Mouse (Mus musculus): Measurements from ENCODE around the gene Gm11060. TPM values are rescaled to one million over a fixed set of nuclear protein-coding genes. Genes with fewer than 3 reads are reported as not detected.

Gene Gm11060
- polyA plus RNA-seq, 1 experiment from 2014 or later = not detected

DNA sequence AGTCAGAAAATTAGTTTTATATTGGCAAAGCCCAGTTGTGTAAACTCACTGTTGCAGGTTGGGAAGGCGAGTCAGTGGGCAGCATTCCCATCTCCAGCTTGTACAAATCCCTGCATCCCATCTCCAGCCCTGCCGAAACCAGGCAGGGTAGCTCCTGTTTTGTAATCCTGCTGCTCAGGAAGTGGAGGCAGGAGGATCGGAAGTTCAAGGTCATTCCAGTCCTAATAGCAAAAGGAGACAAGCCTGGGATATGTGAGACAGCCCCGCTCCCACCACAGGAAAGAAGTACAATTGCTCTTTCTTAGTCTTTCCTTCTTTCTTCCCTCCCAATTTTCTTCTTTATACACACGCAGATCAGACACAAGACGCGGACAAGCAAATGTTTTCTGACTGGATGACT is 8.7 kb downstream of the Gm11060 start:
- no peak for TF ChIP-seq CTCF (IDR thresholded peaks at IDR 0.05; ENCODE audit: low read depth)
- no peak for TF ChIP-seq EP300 (IDR thresholded peaks at IDR 0.05; ENCODE audit: low read depth)
- DNase-seq (no peak), ATAC-seq (no peak)
- Histone ChIP-seq H3K4me2 (ENCODE audit: low read depth, low read length) (no peak overlapping the region), H3K27ac (ENCODE audit: low read depth) (no peak overlapping the region), H3K9me3 (ENCODE audit: low read length) (no peaks in the 10 kb centered on the region), H3K9ac (replicated peaks) (no peak overlapping the region), H3K27me3 (ENCODE audit: insufficient read depth, low read length) (no peaks in the 10 kb centered on the region), H3K36me3 (replicated peaks; ENCODE audit: insufficient read depth, low read length) (no peaks in the 10 kb centered on the region), H3K4me3 (ENCODE audit: low read depth, low read length) (no peak overlapping the region), H3K4me1 (ENCODE audit: insufficient read depth) (no peaks in the 10 kb centered on the region)
- 54% methylated on average over 7 of the region's 7 CpGs for WGBS (ENCODE audit: insufficient replicate concordance)

DNA sequence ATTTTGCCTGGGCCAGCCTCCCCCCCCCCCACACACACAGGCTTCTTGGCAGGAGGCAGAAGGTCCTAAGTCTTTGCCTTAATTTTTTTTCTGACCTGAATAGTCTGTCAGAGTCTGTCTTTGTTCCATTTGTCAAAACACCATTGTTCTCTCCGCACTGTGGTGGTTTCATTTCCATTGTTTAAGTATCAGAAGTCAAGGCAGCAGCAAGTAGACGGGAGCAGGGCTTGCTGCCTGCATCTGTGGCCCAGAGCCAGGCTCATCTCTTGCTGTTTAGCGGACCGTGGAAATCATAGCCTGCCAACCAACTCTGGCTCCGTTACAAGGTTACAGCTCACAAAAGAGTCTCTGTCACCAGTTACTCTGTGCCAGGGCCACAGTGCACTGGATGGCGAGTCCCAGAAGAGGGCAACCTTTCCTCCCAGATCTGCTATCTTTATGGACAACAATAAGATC is 16.9 kb downstream of the Gm11060 start:
- TF ChIP-seq EP300 (IDR thresholded peaks at IDR 0.05; ENCODE audit: low read depth) (no peak), CTCF (IDR thresholded peaks at IDR 0.05; ENCODE audit: low read depth) (peak; percentile 23)
- no peak overlapping the region for H3K4me3 ChIP-seq (ENCODE audit: low read depth, low read length)
- no peak for ATAC-seq
- no peak for DNase-seq
- peaks cover 9% of the 10 kb centered on the region; the same call in 1 of the 2 replicates for H3K27me3 ChIP-seq (ENCODE audit: insufficient read depth, low read length)
- no peak overlapping the region for H3K4me2 ChIP-seq (ENCODE audit: low read depth, low read length)
- no peak overlapping the region for H3K27ac ChIP-seq (ENCODE audit: low read depth)
- H3K4me1 ChIP-seq (ENCODE audit: insufficient read depth) = no peaks in the 10 kb centered on the region
- no peaks in the 10 kb centered on the region for H3K36me3 ChIP-seq (replicated peaks; ENCODE audit: insufficient read depth, low read length)
- WGBS (ENCODE audit: insufficient replicate concordance) = 39% methylated on average over 6 of the region's 6 CpGs
- H3K9ac ChIP-seq (replicated peaks) = no peak overlapping the region
- H3K9me3 ChIP-seq (ENCODE audit: low read length) = no peaks in the 10 kb centered on the region

DNA sequence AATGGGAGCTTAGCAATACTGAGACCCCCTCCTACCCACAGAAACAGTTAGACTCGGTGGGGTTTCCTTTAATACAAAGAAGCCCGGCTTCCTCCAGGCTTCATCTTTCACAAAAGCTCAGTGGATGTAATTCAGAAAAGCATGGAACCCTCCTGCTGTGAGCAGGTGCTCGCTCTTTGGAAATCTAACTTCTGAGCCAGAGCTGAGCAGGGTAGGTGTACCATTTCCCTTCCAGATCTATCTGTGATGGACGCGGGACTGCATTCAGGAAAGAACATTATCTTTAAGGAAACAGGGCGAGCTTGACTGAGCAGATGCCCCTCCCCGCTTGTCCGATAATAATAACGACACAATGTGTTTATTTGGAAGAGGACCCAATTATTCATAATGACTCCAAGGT is 22.3 kb downstream of the Gm11060 start:
- H3K9me3 ChIP-seq (ENCODE audit: low read length) = no peaks in the 10 kb centered on the region
- no peak overlapping the region for H3K4me2 ChIP-seq (ENCODE audit: low read depth, low read length)
- H3K4me1 ChIP-seq (ENCODE audit: insufficient read depth) = no peaks in the 10 kb centered on the region; the same call in 1 of the 2 replicates
- no peak for TF ChIP-seq EP300 (IDR thresholded peaks at IDR 0.05; ENCODE audit: low read depth)
- TF ChIP-seq CTCF (IDR thresholded peaks at IDR 0.05; ENCODE audit: low read depth) = no peak
- no peak for ATAC-seq
- H3K27ac ChIP-seq (ENCODE audit: low read depth) = no peak overlapping the region
- H3K9ac ChIP-seq (replicated peaks) = no peak overlapping the region
- 23% methylated on average over 9 of the region's 9 CpGs for WGBS (ENCODE audit: insufficient replicate concordance)
- no peak overlapping the region for H3K4me3 ChIP-seq (ENCODE audit: low read depth, low read length)
- peaks cover 13% of the 10 kb centered on the region; the same call in 1 of the 2 replicates for H3K27me3 ChIP-seq (ENCODE audit: insufficient read depth, low read length)
- DNase-seq = no peak
- no peaks in the 10 kb centered on the region for H3K36me3 ChIP-seq (replicated peaks; ENCODE audit: insufficient read depth, low read length)

DNA sequence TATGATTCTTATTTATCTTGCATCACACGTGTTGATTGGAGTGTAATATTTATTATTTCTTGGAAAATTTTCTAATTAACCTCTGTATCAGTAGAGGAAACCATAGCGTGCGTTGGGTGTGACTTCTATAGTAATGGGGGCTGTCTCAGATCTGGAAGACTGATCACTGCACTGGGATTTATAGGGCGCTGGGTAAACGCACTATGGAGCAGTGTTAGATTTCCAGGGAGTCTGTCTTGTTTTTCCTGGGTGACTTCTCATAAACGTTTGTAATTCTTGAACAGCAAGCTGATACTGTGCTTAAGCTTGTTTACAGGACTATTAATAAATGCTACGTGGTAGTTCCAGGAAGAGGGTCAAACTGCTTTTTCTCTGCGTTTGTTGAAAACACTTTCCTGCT is 25.9 kb downstream of the Gm11060 start:
- 56% methylated on average over 8 of the region's 8 CpGs for WGBS (ENCODE audit: insufficient replicate concordance)

DNA sequence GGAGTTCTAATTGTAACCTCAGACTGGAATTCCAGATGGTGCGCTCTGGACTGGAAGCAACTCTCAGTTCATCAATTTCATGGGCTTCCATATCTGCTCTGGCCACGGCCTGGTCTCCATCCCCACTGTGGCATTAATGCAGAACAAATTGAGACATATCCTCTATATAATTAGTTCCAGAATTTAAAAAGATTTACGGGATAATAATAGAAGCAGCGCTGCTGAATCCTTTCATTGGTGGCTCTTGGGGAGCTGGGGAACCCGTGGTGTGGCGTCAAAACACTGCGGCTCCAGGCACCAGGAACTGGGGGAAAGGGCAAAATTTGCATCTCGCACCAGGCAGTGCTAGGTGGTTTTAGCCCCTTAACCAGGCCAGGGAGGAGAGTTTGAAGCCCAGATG is 30.4 kb downstream of the Gm11060 start:
- Histone ChIP-seq H3K4me1 (ENCODE audit: insufficient read depth) (peaks cover 6% of the 10 kb centered on the region), H3K9me3 (ENCODE audit: low read length) (no peaks in the 10 kb centered on the region), H3K36me3 (replicated peaks; ENCODE audit: insufficient read depth, low read length) (no peaks in the 10 kb centered on the region), H3K9ac (replicated peaks) (no peak overlapping the region), H3K27me3 (ENCODE audit: insufficient read depth, low read length) (peaks cover 75% of the 10 kb centered on the region), H3K4me2 (ENCODE audit: low read depth, low read length) (no peak overlapping the region), H3K4me3 (ENCODE audit: low read depth, low read length) (no peak overlapping the region), H3K27ac (ENCODE audit: low read depth) (no peak overlapping the region)
- TF ChIP-seq EP300 (IDR thresholded peaks at IDR 0.05; ENCODE audit: low read depth) (no peak), CTCF (IDR thresholded peaks at IDR 0.05; ENCODE audit: low read depth) (no peak)
- 9% methylated on average over 8 of the region's 8 CpGs for WGBS (ENCODE audit: insufficient replicate concordance)
- ATAC-seq = no peak
- DNase-seq = no peak

More for the DNA sequence above, 25.9 kb downstream of the Gm11060 start:
- Histone ChIP-seq H3K27me3 (ENCODE audit: insufficient read depth, low read length) (peaks cover 39% of the 10 kb centered on the region), H3K27ac (ENCODE audit: low read depth) (no peak overlapping the region), H3K9me3 (ENCODE audit: low read length) (no peaks in the 10 kb centered on the region), H3K4me3 (ENCODE audit: low read depth, low read length) (no peak overlapping the region), H3K4me1 (ENCODE audit: insufficient read depth) (no peaks in the 10 kb centered on the region; the same call in 1 of the 2 replicates), H3K9ac (replicated peaks) (no peak overlapping the region), H3K36me3 (replicated peaks; ENCODE audit: insufficient read depth, low read length) (no peaks in the 10 kb centered on the region), H3K4me2 (ENCODE audit: low read depth, low read length) (no peak overlapping the region)
- no peak for ATAC-seq
- DNase-seq = no peak
- TF ChIP-seq EP300 (IDR thresholded peaks at IDR 0.05; ENCODE audit: low read depth) = no peak
- no peak for TF ChIP-seq CTCF (IDR thresholded peaks at IDR 0.05; ENCODE audit: low read depth)

DNA sequence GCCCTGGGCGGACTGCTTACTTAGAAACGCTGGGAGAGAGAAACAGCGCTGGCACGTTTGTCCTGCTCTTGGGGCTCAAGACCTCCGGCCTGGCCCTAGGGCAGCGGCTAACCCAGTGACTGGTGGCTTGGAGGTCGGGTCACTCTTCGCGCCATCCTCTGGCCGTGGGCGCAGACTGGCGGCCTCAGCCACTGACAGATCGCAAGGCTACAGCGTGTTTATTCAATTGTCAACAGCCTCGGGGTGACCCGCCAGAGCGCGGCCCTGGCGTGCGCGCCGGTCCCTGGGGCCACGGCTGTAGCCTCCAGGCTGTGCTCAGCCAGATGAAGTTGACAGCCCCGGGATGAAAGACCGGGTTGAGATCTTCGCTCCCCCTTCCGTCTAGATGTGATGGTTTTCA is 31.1 kb downstream of the Gm11060 start:
- no peaks in the 10 kb centered on the region for H3K36me3 ChIP-seq (replicated peaks; ENCODE audit: insufficient read depth, low read length)
- peak overlapping the region; percentile 42; the same call in 1 of the 2 replicates for H3K4me2 ChIP-seq (ENCODE audit: low read depth, low read length)
- peaks cover 7% of the 10 kb centered on the region for H3K4me1 ChIP-seq (ENCODE audit: insufficient read depth)
- H3K27me3 ChIP-seq (ENCODE audit: insufficient read depth, low read length) = peaks cover 82% of the 10 kb centered on the region
- no peak overlapping the region for H3K27ac ChIP-seq (ENCODE audit: low read depth)
- TF ChIP-seq EP300 (IDR thresholded peaks at IDR 0.05; ENCODE audit: low read depth) (no peak), CTCF (IDR thresholded peaks at IDR 0.05; ENCODE audit: low read depth) (no peak)
- DNase-seq (no peak), ATAC-seq (no peak)
- WGBS (ENCODE audit: insufficient replicate concordance) = 2% methylated on average over 27 of the region's 27 CpGs
- no peaks in the 10 kb centered on the region for H3K9me3 ChIP-seq (ENCODE audit: low read length)
- H3K4me3 ChIP-seq (ENCODE audit: low read depth, low read length) = peak overlapping the region; percentile 23; the same call in 1 of the 2 replicates
- H3K9ac ChIP-seq (replicated peaks) = no peak overlapping the region

DNA sequence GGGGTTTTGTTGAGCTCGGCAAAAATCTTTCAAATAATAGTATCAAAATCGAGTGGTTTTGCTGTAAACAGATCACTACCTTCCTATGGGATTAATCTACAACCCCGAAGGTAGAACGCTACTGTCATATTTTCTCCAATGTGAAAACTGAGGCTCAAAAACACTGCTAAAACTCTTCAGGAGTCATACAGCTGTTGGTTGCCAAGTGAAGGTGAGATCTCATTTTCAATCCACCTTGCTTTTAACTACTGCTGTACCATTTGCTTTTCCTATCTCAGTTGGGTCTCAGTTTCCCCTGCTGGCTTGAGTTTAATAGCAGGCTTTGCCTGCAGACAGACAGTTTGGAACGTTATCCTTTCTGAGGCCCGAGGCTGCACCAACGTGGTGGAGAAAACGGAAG is 31.6 kb downstream of the Gm11060 start:
- WGBS (ENCODE audit: insufficient replicate concordance) = 5% methylated on average over 8 of the region's 8 CpGs
- Histone ChIP-seq H3K9me3 (ENCODE audit: low read length) (no peaks in the 10 kb centered on the region), H3K27me3 (ENCODE audit: insufficient read depth, low read length) (peaks cover 87% of the 10 kb centered on the region), H3K4me1 (ENCODE audit: insufficient read depth) (peaks cover 10% of the 10 kb centered on the region), H3K9ac (replicated peaks) (no peak overlapping the region), H3K4me3 (ENCODE audit: low read depth, low read length) (no peak overlapping the region), H3K36me3 (replicated peaks; ENCODE audit: insufficient read depth, low read length) (no peaks in the 10 kb centered on the region), H3K4me2 (ENCODE audit: low read depth, low read length) (no peak overlapping the region), H3K27ac (ENCODE audit: low read depth) (no peak overlapping the region)
- no peak for DNase-seq
- ATAC-seq = no peak
- TF ChIP-seq EP300 (IDR thresholded peaks at IDR 0.05; ENCODE audit: low read depth) (no peak), CTCF (IDR thresholded peaks at IDR 0.05; ENCODE audit: low read depth) (no peak)

Data from liver, postnatal 0 days (tissue).